Mouse (Mus musculus) heart, postnatal 36 days (tissue): Measurements from ENCODE around the gene Tnf. TPM values are rescaled to one million over a fixed set of nuclear protein-coding genes. Genes with fewer than 3 reads are reported as not detected.
A peak's percentile ranks its signal among the peaks of the same experiment; 100 is the strongest.

ENCODE experiments used
- DNase-seq, 2 experiments: peaks; one replicate each; pipeline ENCODE4 v3.0.0; 2021 to 2022
- intact Hi-C: fragments of 180-260 bp; cut with DNase I; formaldehyde crosslinking; loops from one replicate; pipeline ENCODE4 v1.15.1; 2025
- total RNA-seq, 2 experiments: library from RNA; stranded (reverse); gene quantifications; 2 replicates each; pipeline ENCODE4 v1.2.3; 2021

The Tnf gene
- under 1 TPM; 0.53 to 0.57 TPM for total RNA-seq

- intact Hi-C loops: loop anchor here (2.0 kb wide), 1 partner anchor 19 kb away; the partner anchor contains the start of gene Gm16181
- DNase-seq: peak; percentile 67 to 75
Measured at GRCm38 (mm10) chr17:35201787-35202186, at the start of gene Tnf. Gene Tnf, minus strand, starts transcription at chr17:35202007.

- intact Hi-C loops: no loop called here
- DNase-seq: no peak
Measured at GRCm38 (mm10) chr17:35251162-35251719, 49.4 kb upstream of the Tnf start.

- no peak for DNase-seq
- intact Hi-C loops: no loop called here
Measured at GRCm38 (mm10) chr17:35250348-35251120, 48.7 kb upstream of the Tnf start.

- intact Hi-C loops: loop anchor here (10.0 kb wide), 1 partner anchor 355 kb away; the partner anchor contains the start of genes C2 and Ehmt2
- DNase-seq: no peak
Measured at GRCm38 (mm10) chr17:35249451-35250197, 47.8 kb upstream of the Tnf start.

GRCm38 (mm10) chr17:35248986-35249385 is 47.2 kb upstream of the Tnf start:
- no peak for DNase-seq
- intact Hi-C loops: loop anchor here (10.0 kb wide), 1 partner anchor 354 kb away; the partner anchor contains the start of genes C2 and Ehmt2

- intact Hi-C loops: loop anchor here (2.0 to 10.0 kb wide), 2 partner anchors 56 to 352 kb away; partner anchors contain the start of genes C2 and Ehmt2
- no peak for DNase-seq
Measured at GRCm38 (mm10) chr17:35247144-35247543, 45.3 kb upstream of the Tnf start.

- intact Hi-C loops: loop anchor here (2.0 to 10.0 kb wide), 2 partner anchors 57 to 351 kb away; partner anchors contain the start of genes C2 and Ehmt2
- DNase-seq: no peak
Measured at GRCm38 (mm10) chr17:35245731-35246623, 44.2 kb upstream of the Tnf start.

- DNase-seq: no peak
- intact Hi-C loops: loop anchor here (10.0 kb wide), 1 partner anchor 350 kb away; the partner anchor contains the start of genes C2 and Ehmt2
Measured at GRCm38 (mm10) chr17:35244999-35245398, 43.2 kb upstream of the Tnf start.

GRCm38 (mm10) chr17:35243086-35243485 is 41.3 kb upstream of the Tnf start:
- intact Hi-C loops: loop anchor here (10.0 kb wide), 1 partner anchor 348 kb away; the partner anchor contains the start of genes C2 and Ehmt2
- peak; percentile 49 to 60 for DNase-seq

GRCm38 (mm10) chr17:35242015-35242941 is 40.5 kb upstream of the Tnf start:
- intact Hi-C loops: loop anchor here (10.0 kb wide), 1 partner anchor 347 kb away; the partner anchor contains the start of genes C2 and Ehmt2
- DNase-seq: peak; percentile 50 to 73

- intact Hi-C loops: loop anchor here (10.0 kb wide), 1 partner anchor 347 kb away; the partner anchor contains the start of genes C2 and Ehmt2
- DNase-seq: peak; percentile 94 to 98
Measured at GRCm38 (mm10) chr17:35241305-35242014, 39.7 kb upstream of the Tnf start, which contains the start of gene Ddx39b. Gene Ddx39b, plus strand, starts transcription at chr17:35241746.

GRCm38 (mm10) chr17:35240384-35241304 is 38.8 kb upstream of the Tnf start:
- no peak for DNase-seq
- intact Hi-C loops: loop anchor here (10.0 kb wide), 1 partner anchor 346 kb away; the partner anchor contains the start of genes C2 and Ehmt2

GRCm38 (mm10) chr17:35239700-35240099 is 37.9 kb upstream of the Tnf start:
- intact Hi-C loops: loop anchor here (5.0 to 10.0 kb wide), 2 partner anchors 237 to 345 kb away; partner anchors contain the start of genes C2, Ehmt2 and Vars
- no peak for DNase-seq

- intact Hi-C loops: loop anchor here (2.0 to 5.0 kb wide), 3 partner anchors 69 to 235 kb away; partner anchors contain the start of gene Vars
- no peak for DNase-seq
Measured at GRCm38 (mm10) chr17:35237504-35237903, 35.7 kb upstream of the Tnf start.

- intact Hi-C loops: loop anchor here (2.0 to 5.0 kb wide), 3 partner anchors 68 to 235 kb away; partner anchors contain the start of gene Vars
Measured at GRCm38 (mm10) chr17:35236996-35237395, 35.2 kb upstream of the Tnf start.

GRCm38 (mm10) chr17:35236390-35236746 is 34.6 kb upstream of the Tnf start:
- intact Hi-C loops: loop anchor here (2.0 to 5.0 kb wide), 3 partner anchors 68 to 234 kb away; partner anchors contain the start of gene Vars
- peak; percentile 98 to 100 for DNase-seq

More at GRCm38 (mm10) chr17:35236996-35237395, 35.2 kb upstream of the Tnf start:
- DNase-seq: no peak
